Mouse (Mus musculus) large intestine, adult 2 months (tissue): ENCODE measurements at regions not wholly inside any gene's neighbourhood (a gene's known extent, or its start where the extent isn't known, plus 50 kb on each side); places are given as distances from the start of the nearest gene placed in this dataset.

Experiments used
- DNase-seq: peaks from one replicate; pipeline ENCODE4 v3.0.0-alpha.2; 2012; ENCODE audit warnings: low read depth, low spot score
- WGBS: fragments of 180-500 bp; shearing (Covaris S2); methylation state at CpG from one replicate; pipeline ENCODE4 v1.1.7; 2018; 5-methylcytosine and 5-hydroxymethylcytosine counted together

DNA sequence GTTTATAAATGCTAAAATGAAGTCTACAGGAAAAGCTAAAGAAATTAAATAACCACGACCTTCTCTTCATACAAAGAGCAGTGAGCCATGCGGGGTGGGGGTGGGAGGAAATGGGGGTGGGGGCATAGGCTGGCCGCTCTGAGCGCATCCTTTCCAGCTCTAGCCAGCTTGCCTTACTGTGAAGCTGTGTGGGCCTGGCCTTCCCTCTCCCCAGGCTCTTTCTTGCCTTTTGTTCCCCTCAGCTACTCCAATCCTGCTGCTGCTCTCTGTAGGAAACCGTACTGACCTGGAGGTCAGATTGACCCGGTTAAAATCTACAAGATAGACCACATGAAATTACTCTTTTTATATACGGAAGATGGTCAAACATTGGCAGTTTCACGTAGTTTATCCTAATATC is 111.7 kb upstream of the Foxn2 start:
- 74% methylated on average over 8 of the region's 8 CpGs for WGBS

DNA sequence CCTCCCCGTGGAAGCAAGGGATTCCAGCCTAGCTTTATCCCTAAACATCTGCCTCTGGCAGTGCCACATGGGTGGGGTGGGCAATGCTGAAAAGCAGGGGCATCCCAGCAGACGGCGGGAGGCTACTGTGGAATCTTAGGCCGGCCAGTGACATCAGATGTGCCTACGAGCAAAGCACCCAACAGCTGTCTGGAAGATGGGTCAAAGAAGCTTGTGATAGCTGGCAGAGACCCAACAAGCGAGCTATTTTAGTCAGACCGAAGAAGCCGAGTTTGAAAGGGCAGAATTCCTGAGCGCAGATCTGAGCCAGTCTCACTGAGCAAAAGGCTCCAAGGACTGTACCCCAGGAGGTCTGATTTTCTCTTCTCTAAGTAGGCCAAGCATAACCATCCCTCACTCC is 110.8 kb upstream of the Foxn2 start:
- 66% methylated on average over 9 of the region's 9 CpGs for WGBS

More for the DNA sequence above, 111.7 kb upstream of the Foxn2 start:
- DNase-seq = no peak

DNA sequence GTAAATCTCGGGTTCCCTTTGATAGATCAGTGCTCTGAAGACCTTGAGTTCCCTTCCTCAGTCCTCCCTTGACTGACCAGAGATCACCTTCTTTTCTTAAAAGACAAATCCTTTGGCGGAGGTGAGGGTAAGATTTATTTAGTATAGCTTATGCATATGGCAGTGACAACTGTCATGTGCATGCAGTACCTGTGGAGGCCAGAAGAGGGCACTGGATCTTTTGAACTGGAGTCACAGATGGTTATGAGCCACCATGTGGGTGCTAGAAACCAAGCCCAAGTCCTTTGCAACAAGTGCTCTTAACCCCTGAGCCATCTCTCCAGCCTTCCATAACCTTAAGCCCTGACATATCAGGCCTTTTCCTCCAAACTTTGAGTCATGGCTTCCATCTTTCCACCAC is 110.4 kb upstream of the Foxn2 start:
- 91% methylated on average over 2 of the region's 2 CpGs for WGBS

More for the DNA sequence above, 110.8 kb upstream of the Foxn2 start:
- DNase-seq = no peak

DNA sequence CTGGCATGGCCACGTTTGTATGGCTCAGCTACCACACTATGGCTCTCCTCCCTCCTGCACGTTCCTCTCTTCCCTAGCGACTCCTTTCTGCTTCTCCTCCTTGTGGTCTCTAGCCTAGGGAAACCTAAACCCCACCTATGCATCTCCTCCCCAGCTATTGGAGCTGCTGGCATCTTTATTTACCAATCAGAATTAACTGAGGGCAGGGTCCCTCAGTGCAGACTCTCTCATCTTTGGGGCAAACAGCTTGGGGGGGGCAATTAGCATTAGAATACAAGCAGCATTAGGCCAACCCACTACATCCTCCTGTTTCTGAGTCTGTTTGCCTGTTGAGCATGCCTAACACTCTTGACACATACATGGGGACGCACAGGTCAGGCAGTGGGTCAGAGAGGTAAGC is 106.7 kb upstream of the Foxn2 start:
- DNase-seq = no peak
- 76% methylated on average over 4 of the region's 4 CpGs for WGBS

More for the DNA sequence above, 110.4 kb upstream of the Foxn2 start:
- DNase-seq = no peak

DNA sequence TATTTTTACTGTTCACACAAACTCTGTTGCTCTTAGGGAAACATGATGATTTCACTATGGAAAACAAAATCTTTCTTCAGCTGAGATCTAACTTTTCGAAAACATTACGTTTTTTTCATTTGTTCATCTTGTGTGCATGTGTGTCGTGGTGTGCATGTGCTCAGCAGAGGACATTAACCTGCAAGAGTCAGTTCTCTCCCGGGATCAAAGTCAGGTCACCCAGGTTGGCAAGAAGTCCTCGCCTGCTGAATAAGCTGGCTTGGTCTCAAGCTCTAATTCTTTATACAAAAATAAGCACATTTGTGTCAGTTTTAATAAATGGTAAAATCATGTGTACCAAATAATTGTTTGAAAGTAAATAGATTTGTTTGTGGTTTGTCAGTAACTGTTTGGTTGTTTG is 105.2 kb upstream of the Foxn2 start:
- 76% methylated on average over 5 of the region's 5 CpGs for WGBS
- no peak for DNase-seq

DNA sequence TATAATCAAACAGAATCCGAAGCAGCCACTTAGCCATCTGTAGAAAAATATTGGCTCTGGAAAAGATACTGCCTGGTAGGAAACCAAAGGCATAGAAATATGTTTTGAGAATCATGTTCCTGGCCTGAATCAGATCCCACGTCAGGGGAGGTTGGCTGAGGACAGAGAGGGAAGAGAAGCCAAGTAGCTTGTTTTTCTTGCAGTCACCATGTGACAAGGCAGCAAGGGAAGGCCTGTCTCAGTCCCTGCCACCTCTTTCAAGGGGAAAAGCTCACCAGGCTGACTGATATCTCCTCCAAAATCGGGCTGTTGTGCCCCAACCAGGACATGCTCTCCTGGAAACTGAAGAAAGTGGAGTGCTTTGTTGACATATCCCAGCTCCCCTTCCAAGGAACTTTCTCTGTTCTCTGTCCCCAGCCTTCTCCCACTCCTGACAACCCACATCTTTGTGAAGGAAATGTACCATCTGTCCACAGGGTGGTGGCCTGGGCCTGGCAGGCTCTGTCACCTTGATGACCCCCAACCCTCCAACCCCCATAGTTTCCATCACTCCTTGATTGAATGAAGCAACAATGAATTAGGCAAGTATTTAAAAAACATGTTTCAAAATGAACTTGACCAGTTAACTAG is 104.3 kb upstream of the Foxn2 start:
- no peak for DNase-seq
- WGBS = 54% methylated on average over 3 of the region's 3 CpGs

DNA sequence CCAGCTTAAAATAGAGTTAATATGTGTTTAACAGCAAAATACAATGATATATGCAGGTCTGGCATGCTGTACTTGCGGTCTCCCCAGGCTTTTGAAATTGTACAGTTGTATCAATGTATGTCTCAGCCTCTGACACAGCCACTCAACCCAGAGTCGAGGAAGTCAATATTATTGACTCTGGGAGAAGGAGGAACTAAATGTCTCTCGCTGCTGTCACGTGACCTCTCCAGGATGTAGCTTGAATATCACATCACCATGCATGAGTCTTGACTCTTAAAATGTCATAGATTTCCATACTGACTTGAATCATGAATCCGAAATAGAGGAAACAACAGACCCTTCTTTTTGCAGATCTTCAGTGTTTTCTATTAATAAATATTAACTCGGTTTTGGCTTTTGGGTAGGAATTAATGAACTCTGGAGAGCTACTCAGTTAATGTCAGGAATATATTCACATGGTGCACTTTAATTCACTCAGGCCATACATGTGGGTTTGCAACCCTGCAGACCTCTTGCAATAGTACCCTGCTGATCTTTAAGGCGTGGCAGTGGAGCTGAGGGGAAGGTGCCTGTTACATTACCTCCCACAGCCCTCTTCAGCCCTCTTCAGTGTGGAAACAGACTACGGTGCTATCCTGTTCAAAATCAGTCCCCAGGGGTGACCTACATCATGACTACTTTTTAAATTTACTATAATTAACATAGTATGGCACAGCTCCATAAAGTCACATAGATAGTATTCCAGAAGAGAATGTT is 102.7 kb upstream of the Foxn2 start:
- 72% methylated on average over 8 of the region's 8 CpGs for WGBS
- DNase-seq = no peak

DNA sequence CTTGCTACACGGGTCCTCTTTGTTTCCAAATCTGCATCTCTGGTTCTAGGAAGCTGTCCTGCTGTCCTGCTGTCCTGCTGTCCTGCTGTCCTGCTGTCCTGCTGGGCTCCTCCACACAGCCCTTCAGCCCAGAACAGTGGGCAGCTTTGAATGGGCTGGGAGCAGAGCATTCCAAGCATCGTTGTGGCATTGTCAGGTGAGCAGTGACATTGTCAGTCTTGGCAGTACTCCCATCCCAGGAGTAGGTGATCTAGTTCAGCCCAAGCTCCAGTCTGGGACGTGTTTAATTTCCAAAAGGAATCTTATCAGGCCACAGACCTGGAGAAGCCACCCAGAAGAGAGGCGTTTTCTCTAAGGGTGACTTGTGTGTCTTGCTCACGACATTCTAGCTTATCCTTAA is 99.4 kb upstream of the Foxn2 start:
- 65% methylated on average over 5 of the region's 5 CpGs for WGBS
- no peak for DNase-seq

DNA sequence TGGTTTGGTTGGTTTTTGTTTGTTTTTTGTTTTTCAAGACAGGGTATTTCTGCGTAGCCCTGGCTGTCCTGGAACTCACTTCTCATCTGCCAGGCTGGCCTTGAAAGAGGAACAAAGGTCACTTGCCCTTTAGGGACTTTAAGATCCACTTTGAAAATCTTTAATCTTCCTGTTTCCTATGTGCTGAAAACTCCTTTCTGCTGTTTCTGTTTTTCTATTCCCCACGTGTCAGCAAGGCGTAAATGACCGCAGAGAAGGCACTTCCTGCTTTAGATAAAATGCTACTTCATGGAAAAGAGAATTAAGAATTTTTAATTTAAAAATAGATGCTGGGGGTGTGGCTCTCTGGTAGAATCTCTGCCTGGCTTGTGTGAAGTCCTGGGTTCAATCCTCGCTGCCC is 98.9 kb upstream of the Foxn2 start:
- no peak for DNase-seq
- 64% methylated on average over 5 of the region's 5 CpGs for WGBS

DNA sequence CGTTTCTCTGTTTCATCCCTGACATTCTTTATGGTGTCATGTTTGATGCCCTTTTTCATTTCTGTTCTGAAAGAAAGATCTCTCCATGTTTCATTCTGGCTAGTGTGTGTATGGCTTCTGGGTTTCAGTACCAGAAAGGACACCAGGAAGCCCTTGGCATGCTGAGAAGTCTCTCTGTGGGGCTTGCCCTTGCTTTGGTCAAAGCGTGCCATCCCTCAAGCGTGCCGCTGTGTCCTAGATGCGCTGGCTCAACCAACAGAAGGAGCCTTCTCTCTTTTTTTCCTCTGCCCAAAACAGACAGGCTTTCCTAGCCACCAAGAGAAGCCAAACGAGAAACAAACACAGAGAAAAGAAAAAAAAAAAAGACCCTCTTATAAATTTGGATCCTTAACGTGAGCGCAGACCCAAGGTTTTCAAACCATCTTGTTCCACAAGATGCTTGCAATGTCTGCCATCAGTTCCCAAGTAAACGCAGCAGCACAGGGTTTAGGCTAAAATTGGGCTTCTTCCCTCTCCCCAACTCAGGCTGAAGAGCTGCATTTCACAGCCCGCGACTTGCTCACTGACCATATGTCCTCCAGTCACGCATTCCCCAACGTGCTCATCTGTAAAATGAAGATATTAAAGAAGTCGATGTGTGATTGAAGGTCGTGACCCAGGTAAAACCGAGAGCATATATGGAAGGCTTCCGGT is 97.3 kb upstream of the Foxn2 start:
- 81% methylated on average over 17 of the region's 17 CpGs for WGBS
- no peak for DNase-seq

DNA sequence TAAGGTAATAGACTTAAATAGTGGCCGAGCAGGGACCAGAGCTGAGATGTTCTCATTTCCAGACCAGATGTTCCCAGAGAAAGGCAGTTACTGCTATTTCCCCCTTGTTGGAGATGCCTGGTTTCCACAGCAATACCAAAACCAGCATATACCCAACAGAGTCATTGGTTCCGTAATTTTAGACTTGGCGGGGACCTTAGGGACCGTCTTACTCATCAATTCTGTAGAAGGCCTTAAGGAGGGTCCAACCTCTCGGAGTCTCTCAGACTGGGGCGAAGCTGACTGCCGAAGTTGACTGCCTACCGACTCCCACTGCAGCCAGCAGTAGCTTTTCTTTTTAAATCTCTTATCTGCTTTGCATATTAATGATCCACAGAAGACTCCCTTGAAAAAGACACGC is 95.1 kb upstream of the Foxn2 start:
- no peak for DNase-seq
- WGBS = 84% methylated on average over 9 of the region's 9 CpGs

DNA sequence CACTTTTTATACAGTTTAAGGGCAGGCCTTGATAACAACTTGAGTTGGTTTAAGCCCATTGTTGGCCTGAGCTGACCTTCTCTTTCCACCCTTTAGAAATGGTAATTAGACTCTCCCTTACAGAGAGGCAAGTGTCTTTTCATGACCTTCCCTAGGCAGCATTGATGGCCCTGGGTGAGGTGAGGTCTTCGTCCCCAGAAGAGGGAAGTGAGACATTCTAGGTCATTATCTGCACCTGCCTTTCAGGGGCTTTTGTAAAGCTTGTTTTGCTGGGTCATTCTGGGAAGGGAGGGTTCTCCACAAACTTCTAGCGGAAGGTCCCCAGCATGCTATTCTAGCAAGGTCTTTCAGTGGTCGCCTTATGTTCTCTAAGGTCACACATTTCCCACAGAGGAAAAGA is 93.6 kb upstream of the Foxn2 start:
- 71% methylated on average over 3 of the region's 3 CpGs for WGBS

DNA sequence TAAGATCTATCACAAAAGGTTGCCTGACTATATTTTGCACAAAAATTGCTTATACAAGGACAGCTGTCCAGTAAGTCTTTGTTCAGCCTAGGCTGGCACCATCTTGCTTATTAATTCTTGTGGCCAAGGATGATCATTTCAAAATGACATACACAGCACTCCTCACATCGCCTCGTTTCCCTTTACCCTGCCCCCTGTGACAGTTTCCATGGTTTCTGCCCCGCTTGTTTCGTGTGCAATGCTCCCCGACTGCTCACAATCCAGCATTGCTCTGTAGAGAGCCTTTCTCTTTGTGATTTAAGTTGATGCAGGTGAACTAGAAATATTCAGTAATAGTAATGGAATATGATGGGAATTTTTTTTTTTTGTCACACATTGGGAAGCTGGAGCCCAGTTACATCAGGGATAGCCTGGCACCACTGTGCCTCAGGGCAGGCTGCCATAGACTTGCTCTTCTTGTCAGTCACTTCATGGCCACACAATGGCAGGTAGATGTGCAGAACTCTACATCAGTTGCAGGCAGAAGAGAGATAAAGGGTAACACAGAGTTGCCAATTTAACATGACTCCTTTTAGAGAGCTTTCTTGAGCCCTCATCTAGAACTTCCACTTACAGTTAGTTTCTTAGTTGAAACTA is 90.6 kb upstream of the Foxn2 start:
- no peak for DNase-seq
- WGBS = 81% methylated on average over 5 of the region's 5 CpGs

More for the DNA sequence above, 93.6 kb upstream of the Foxn2 start:
- DNase-seq = no peak

DNA sequence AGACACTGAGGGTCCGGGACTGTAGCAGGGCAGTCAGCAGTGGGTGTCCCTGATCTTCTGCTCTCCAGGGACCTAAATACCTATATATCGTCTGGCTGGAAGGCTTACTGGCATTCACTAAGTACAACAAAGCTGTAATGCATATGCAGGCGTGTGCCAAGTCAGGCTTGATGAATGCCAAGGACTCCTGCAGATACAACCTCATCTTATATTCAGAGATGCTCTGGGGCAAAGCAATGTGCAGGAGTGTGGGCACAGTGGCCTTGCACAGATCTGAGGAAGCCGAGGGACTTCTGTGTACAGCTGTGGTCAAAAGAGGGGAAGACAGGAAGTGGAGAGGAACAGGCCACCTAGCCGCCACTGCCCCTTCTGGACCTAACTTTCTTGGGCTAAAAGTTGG is 89.5 kb upstream of the Foxn2 start:
- 78% methylated on average over 5 of the region's 5 CpGs for WGBS
- no peak for DNase-seq

DNA sequence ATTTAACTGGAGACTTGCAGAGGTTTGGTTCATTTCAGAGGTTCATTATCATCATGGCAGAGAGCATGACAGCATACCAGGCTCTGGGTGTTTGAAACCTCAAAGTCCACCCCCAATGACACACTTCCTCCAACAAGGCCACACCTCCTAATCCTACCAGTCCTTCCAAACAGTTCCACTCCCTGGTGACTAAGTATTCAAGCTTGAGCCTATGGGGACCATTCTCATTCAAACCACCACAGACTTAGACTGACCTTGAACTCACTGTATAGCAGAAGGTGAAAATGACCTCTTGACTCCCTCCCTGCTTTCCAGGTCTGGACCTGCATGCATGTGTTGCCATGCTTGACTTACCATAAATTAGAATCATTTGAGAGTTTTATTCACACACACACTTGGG is 87.6 kb upstream of the Foxn2 start:
- DNase-seq = no peak

DNA sequence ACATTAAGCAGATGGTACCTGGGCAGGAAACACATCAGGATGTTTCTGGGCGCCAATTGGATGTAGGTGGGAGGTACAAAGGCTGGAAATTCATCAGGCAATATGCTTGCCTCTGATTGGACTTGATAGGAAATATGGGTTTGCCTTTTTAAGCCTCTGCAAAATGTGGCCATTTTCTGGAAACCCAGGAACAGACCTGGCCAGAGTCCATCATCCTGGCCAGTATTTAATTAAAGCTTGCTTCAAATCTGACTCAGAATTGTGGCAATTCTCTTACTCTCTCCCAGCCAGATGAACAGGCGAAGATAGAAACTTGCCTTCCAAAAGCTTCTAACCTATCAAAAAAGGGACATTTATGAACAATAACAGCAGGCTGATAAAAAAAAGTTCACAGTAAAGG is 79.3 kb upstream of the Foxn2 start:
- WGBS = 81% methylated on average over 2 of the region's 2 CpGs
- no peak for DNase-seq

DNA sequence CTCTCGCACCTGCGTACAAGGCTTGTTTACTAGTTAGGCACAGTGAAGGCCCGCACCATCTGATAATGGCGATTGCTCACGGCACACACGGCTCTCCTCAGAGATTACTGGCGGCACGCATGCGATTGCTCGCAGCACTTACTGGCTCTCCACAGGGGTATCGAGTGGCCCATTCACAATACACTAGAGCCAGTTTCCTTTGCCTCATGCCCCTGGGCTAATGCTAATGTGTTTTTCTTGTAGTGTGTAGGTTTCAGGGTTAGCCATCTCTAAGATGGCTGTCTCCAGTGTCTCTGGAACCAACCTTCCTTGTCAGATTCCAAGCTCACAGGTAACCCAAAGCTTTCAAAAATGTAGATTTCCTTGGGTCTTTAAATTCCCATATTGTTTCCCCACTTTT is 78.1 kb upstream of the Foxn2 start:
- WGBS = 91% methylated on average over 11 of the region's 11 CpGs
- DNase-seq = no peak

DNA sequence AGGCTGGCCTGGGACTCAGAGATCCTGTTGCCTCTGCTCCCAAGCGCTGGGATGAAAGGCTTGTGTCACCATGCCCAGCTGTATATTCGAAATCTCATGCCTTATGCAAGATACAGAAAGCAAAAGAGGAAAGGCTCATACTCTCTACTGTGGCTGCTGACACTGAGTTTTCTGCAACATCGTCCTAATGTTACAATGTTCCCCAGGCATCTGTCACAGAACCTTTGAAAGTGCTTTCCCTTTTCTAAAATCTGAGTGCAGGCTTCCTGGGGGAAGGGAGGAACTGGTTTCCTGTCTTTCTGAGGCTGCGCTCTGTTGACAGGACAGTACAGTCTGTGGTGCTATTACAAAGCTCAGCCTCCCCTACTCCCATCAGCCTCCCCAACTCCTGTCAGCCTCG is 72.6 kb upstream of the Foxn2 start:
- no peak for DNase-seq
- WGBS = 69% methylated on average over 5 of the region's 5 CpGs

DNA sequence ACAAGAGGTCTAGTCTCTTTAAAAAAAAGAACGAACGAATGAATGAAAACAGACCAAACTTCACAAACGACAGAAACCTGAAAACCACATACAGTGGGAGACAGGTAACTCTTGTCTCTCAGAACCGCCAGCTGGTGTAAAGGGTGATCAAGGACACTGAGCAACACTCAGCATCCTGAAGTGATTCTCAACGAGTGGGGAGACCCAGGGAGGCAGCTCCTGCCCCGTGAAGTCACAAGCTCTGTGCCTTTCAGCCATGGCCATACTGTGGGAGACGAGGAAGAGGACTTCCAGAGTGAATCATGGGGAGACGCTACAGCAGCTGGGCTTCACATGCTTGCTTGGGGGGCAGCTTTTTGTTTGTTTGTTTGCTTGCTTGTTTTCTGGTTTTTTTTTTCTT is 70.5 kb upstream of the Foxn2 start:
- 81% methylated on average over 8 of the region's 8 CpGs for WGBS
- no peak for DNase-seq

DNA sequence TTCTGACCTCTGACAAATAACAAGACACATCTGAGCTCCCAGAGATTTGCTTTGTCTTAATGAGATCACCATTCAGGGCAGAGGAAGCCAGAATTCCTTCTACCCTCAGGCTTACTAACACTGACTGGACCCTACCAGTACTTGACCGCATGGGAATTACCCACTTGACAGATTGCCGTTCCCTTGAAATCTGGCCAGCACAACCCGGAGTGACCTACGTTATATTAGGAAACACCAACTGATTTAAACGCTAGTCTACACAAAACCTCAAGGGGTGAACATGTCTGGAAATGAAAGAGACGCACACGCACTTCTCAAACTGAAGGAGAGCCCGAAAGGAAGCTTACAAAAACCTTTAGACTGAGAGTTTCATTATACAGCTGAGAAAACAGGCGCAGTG is 69.8 kb upstream of the Foxn2 start:
- no peak for DNase-seq
- WGBS = 75% methylated on average over 9 of the region's 9 CpGs

DNA sequence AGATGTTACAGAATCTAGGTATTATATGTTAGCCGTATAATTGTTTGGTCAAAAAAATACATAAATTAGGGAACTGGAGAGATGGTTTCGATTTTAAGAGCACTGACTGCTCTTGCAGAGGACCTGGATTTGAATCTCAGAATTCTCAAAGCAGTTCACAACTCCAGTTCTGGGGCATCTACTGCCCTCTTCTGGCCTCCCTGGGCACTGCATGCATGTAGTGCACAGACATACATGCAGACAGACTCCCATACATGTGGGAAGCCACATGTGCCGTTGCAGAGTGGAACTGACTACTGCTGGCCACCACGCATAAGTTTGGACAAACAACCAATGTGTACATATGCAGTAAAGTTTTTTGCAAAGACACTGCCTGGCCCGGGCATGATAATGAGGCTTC is 62.0 kb upstream of the Foxn2 start:
- DNase-seq = no peak
- 91% methylated on average over 5 of the region's 5 CpGs for WGBS
